Mouse (Mus musculus): ENCODE data around the gene Supt5.

- TF ChIP-seq FLI1 (IDR thresholded peaks at IDR 0.05; ENCODE audit: low read length) = no peak
- no peak for TF ChIP-seq GATA1 (IDR thresholded peaks at IDR 0.05; ENCODE audit: borderline replicate concordance, low read length)
These were observed 60.8 kb downstream of the Supt5 start, which contains the start of gene Eid2b for GRCm38 (mm10) chr7:28277615-28278278.

Data from megakaryocyte, embryonic 14.5 days (primary cell).